Mouse (Mus musculus) heart, postnatal 36 days (tissue): ENCODE results near the gene Cdhr1. TPM values are rescaled to one million over a fixed set of nuclear protein-coding genes. Genes with fewer than 3 reads are reported as not detected.

Experiments used
- DNase-seq, 2 experiments: peaks; one replicate each; pipeline ENCODE4 v3.0.0; 2021 to 2022
- intact Hi-C: fragments of 180-260 bp; cut with DNase I; formaldehyde crosslinking; loops from one replicate; pipeline ENCODE4 v1.15.1; 2025
- total RNA-seq, 2 experiments: library from RNA; stranded (reverse); gene quantifications; 2 replicates each; pipeline ENCODE4 v1.2.3; 2021

Gene Cdhr1
- total RNA-seq, 2 experiments from 2014 or later, result not detected

DNA sequence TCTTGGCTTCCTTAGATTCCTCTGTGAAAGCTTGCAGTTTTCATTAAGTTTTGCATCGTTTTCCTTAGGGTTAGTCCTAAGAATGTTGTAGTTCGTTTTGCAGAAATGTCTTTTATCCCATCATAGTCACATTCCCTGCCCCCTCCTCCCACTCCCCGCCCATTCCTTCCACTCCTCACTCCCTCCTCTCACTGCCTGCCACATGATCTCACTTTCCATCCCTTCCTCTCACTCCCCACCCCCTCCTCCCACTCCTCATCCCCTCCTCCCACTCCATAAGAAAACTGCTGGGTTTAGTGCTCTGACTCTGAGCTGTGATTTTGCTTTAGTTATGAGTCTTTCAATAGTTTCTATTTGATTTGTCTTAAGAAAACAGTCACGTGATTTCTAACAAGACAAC lies 14.4 kb downstream of the Cdhr1 start:
- intact Hi-C loops, result no loop called here

DNA sequence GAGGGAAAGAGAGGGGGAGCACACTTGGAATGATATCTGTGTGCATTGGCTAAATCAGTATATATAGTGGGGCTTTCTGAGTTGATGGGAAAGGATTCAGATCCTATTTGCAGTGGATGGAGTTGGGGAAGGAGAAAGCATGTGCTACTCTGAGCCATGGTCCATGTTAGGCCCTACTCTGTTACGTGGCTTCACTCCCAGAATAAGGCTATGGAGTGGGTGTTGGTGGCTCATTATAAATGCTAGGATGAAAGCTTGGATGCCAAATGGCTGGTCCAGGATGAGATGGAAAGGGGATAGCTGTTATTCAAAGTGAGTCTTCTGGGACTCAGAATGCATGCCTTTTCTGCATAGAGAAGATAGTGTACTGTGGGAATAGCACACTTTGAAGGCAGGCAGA lies 17.4 kb downstream of the Cdhr1 start:
- no peak for DNase-seq
- intact Hi-C loops, result no loop called here

More for the DNA sequence above, 14.4 kb downstream of the Cdhr1 start:
- no peak for DNase-seq

DNA sequence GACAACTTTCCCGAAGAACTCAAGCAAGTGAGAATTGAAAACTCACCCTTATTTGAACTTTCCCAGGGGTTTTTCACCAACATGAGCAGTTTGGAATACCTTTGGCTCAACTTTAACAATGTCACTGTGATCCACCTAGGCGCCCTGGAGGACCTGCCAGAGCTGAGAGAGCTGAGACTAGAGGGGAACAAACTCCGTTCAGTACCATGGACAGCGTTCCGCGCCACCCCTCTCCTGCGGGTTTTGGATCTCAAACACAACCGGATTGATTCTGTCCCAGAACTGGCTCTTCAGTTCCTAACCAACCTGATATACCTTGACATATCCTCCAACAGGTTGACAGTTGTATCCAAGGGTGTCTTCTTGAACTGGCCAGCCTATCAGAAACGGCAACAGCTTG lies 29.6 kb downstream of the Cdhr1 start:
- intact Hi-C loops, result no loop called here
- peak; percentile 22 to 52 for DNase-seq

DNA sequence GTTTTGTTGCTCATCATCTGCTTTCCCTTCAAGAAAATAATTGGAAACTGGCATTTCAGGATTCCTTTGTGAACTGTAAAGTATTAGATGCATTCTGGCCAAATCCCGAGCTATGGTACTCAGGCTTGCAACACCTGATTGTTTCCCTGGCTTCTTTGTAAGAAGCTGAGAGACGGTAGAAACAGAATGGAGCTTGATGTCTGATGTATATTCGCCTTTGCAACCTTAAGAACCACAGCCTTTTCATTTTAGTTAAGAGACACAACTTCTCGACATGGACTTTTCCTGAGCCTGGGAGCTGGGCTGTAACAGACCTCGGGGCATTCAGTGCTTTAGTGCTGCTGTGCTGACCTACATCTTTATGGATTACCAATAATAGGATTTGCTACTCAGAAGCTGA lies 30.5 kb downstream of the Cdhr1 start, which contains the start of gene Lrit2:
Lrit2 (plus strand) TSS at position 301 of the 400 bp plus-strand sequence.
- DNase-seq, result no peak
- intact Hi-C loops, result no loop called here

DNA sequence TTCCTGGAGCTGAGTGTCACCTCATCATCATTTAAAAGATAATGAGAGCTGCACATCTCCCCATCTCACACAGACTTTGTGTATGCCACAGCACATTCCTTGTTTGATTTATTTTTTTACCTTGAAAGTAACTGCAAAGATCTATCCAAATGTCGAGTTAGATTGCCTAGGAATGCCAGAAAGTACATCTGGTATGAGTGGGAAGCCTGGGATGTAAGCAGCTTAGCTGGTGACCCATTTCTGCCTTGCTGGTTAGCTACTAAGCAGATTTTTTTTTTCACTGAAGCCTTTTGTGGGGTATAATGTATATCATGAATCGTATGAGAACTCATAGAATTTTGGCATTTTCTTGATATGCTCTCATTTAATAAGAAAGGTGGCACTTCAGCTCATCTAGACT lies 31.5 kb downstream of the Cdhr1 start:
- no peak for DNase-seq
- intact Hi-C loops, result no loop called here

DNA sequence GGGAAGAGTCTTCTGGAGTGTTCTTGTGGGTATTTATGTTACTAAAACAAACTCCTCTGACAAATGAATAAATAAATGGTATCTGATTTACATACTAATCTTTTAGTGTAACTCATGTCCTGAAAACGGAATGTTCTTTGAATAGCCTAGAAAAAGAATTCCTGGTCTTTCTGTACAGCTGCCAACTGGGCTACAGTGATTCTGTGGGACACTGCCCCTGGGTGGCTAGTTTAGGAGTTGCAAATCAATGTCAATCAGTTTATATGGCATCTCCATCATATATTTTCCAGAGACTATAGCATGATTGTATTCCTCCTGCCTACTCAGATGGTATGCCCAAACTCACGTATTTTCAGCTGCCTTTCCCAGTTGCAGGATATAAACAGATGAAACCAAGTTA lies 33.3 kb downstream of the Cdhr1 start:
- intact Hi-C loops, result no loop called here
- DNase-seq, result no peak

DNA sequence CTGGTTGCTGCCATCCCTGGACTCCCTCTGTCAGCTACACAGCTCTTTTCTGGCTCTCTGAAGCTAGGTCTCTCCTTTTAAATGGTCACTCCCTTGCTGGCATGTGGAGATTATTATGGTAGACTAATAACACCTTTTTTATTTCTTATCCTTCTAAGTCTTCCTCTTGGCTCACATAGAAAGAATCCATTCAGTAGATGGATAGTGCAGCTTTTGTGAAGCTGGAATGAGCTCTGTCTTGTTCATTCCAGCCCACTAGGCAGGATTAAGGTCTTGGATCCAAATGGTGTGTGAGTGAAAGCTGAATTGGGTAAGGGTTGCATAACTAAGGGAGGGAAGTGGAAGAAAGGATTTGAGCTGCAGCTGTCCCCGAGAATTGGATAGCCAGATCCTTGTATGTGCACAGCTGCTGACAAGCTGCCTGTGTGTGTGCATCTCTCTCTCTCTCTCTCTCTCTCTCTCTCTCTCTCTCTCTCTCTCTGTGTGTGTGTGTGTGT lies 49.2 kb downstream of the Cdhr1 start, which contains the start of gene Rgr:
Rgr (minus strand) TSS at position 51 of the 497 bp plus-strand sequence.
- intact Hi-C loops, result no loop called here
- no peak for DNase-seq

DNA sequence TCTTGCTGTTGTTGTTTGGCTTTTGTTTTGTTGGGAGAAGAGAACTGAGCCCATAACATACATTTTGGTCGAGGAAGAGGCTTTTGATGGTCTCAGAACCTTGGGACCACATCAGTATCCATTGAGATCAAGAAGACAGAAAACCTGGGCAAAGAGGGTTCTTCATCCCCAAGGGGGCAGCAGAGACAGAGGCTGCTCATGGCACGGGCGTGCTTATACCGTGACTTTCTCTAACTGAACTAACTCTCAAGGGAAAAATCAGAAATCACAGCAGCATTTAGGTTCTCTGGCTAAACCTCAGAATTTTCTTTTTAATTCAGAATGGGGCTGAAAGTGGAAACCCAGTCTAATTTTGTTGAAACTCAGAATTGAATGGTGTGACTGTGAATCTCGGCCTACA lies 63.7 kb downstream of the Cdhr1 start:
- intact Hi-C loops, result loop anchor here (5.0 kb wide), 1 partner anchor 97 kb away; no protein-coding TSS in a partner anchor

DNA sequence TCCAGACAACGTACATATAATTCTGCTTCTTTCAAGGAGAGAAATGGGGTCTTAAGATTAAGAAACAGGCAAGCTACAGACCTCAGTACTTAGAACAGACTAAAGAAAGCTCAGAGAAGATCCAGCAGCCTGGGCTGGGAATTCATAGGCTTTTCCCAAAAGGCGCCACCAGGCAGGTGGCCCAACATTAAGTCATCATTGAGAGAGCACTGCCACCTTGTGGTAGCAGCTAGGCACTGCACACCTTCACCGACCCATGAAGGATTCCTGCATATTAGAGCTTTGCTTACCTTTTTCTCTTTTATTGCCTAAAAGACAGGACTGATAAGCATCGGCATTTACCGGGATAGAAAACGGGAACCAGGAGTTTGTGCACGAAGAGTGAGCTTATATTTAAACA lies 64.9 kb downstream of the Cdhr1 start:
- DNase-seq, result peak; percentile 71 to 75
- intact Hi-C loops, result loop anchor here (1.0 to 5.0 kb wide), 3 partner anchors 80 to 166 kb away; no protein-coding TSS in a partner anchor

More for the DNA sequence above, 63.7 kb downstream of the Cdhr1 start:
- no peak for DNase-seq

DNA sequence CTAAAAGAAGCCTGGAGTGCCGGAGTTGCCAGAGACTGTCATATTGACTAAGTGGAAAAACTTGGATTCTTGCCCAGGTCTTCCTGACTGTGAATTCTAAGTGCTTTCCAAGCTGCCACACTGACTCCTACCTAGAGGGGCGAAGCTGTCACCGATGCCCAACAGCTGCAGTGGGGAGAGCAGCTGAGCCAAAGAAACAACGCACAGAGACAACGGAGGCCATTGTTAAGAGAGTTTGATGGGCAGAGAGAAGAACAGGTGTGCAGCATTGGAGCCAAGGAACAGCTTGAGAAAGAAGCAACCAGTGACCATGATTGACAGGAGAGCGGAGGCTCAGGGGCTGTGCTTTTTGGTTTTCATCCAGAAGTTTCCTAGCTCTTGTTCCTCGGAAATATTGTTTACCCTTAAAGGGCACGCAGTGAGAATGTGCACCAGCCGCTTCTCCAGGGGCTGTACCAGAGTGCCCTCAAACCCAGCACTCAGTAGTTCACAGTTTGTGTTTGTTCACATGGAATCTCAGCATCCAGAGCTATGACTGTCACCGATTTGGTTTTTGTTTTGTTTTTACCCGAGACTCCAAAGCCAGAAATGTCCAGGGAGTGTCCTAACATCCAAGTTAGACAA lies 65.6 kb downstream of the Cdhr1 start:
- DNase-seq, result no peak
- intact Hi-C loops, result loop anchor here (1.0 to 5.0 kb wide), 3 partner anchors 80 to 165 kb away; no protein-coding TSS in a partner anchor

DNA sequence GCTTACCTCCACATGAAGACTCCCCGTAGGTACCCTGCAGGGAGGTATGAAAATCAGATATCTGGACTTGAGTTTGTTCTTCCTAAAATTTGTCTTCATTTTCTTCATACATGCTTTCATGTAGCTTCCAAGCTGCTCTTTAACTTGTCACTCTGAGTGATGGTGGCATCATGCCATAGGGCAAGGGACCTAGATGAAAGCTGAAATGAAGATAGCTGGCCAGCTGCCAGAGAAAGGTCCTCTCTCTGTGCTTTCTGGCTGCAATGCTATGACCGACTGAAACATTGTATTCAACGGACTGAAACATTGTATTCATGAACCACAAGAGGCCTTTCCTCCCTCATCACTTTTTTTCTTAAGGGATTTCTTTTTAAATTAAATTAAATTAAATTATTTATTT lies 69.6 kb downstream of the Cdhr1 start:
- intact Hi-C loops, result no loop called here
- no peak for DNase-seq

DNA sequence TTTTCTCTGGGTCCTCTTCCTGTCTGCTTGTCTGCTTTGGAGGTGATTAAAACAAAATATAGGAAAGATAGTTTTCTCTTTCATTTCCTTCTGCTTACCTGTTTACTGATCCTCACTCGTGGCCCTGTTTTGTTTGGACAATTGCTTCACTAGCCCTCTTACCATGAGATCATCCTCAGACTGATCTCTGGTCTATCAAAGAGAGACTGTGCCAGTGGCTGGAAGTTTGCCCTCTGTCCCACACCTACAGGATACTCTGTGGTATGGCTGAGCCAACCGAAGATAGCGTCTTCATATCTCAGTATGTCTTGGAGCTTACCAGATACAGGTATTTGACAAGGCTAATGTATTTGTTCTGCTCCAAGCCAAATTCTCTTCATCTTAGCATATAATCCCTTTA lies 70.2 kb downstream of the Cdhr1 start:
- intact Hi-C loops, result no loop called here

More for the DNA sequence above, 70.2 kb downstream of the Cdhr1 start:
- DNase-seq, result no peak

Other genes with a start within 250 kb of the Cdhr1 start
- gene Ccser2, start 129.6 kb downstream of the Cdhr1 start, total RNA-seq, result 100 to 1,000 TPM; 120 to 125 TPM
- gene Rgr, start 49.4 kb downstream of the Cdhr1 start, total RNA-seq, result not detected
- not detected for gene Lrit1, start 43.5 kb downstream of the Cdhr1 start, total RNA-seq
- gene Lrit2, start 30.4 kb downstream of the Cdhr1 start, total RNA-seq, result not detected
- not detected for gene 2610528A11Rik, start 15.7 kb upstream of the Cdhr1 start, total RNA-seq
- gene Ghitm, start 36.9 kb upstream of the Cdhr1 start, total RNA-seq, result 100 to 1,000 TPM; 639 to 655 TPM